ENCODE assay signal across 9 mouse cellular contexts in genomic region chr14:122876163-122876562, GRCm38 (mm10). TPM values are rescaled to one million over a fixed set of nuclear protein-coding genes. Genes with fewer than 3 reads are reported as not detected.
DNase-seq lines count a peak whose midpoint lies in the region; ATAC-seq and TF ChIP-seq lines count a peak whose summit lies in the region.
"Had no signal": no experiment of that assay in that cellular context is flagged by ENCODE, and none has a peak within 500 bp of the region (broad histone marks: within the 10 kb centered on the region; RNA-seq: fewer than 3 reads in every experiment).

No protein-coding gene starts in this region.

- DNase-seq in adrenal gland, postnatal 36 days: peak; percentile 81 to 84
- DNase-seq in heart, adult 2 months: peak; percentile 56 to 65
- DNase-seq in kidney, adult 8-10 months: peak; percentile 60 to 84
- peak; percentile 84 for DNase-seq in naive thymus-derived CD4-positive, alpha-beta T cell, adult 2 months (ENCODE audit: low read depth)
- peak; percentile 47 to 76 for DNase-seq in spleen, postnatal 4 days (ENCODE audit: low spot score in 2 of 2)

- no peak overlapping the region for H3K4me3 ChIP-seq in C2C12 (ENCODE audit: insufficient read depth, poor library complexity, severe bottlenecking)
- H3K4me3 ChIP-seq in embryonic facial prominence, embryonic 13.5 days: no peak overlapping the region
- no peak overlapping the region for H3K4me3 ChIP-seq in heart, adult 2 months
- no peak overlapping the region for H3K4me3 ChIP-seq in limb, embryonic 12.5 days (replicated peaks)
- H3K4me3 ChIP-seq: erythroblast, embryonic 14.5 days had no signal

- no peaks in the 10 kb centered on the region for H3K79me2 ChIP-seq in C2C12 (ENCODE audit: control insufficient read depth, insufficient read depth)
- H3K79me2 ChIP-seq in heart, adult 2 months (replicated peaks; ENCODE audit: control insufficient read depth, insufficient read depth, low read length): no peaks in the 10 kb centered on the region

- peak; percentile 91 for TF ChIP-seq CTCF in C2C12 (IDR thresholded peaks at IDR 0.05; ENCODE audit: control insufficient read depth, insufficient read depth, insufficient read length)
- peak; percentile 100; the same call in 1 of the 2 replicates for TF ChIP-seq CTCF in heart, adult 2 months (IDR thresholded peaks at IDR 0.05)

- no peaks in the 10 kb centered on the region for H3K36me3 ChIP-seq in C2C12 (ENCODE audit: control insufficient read depth, insufficient read depth)
- no peaks in the 10 kb centered on the region for H3K36me3 ChIP-seq in embryonic facial prominence, embryonic 13.5 days
- no peaks in the 10 kb centered on the region for H3K36me3 ChIP-seq in heart, adult 2 months (ENCODE audit: control insufficient read depth, insufficient read depth, low read length)
- H3K36me3 ChIP-seq in limb, embryonic 12.5 days: no peaks in the 10 kb centered on the region

- H3K27ac ChIP-seq in embryonic facial prominence, embryonic 13.5 days: no peak overlapping the region
- H3K27ac ChIP-seq in heart, adult 2 months: no peak overlapping the region
- H3K27ac ChIP-seq in limb, embryonic 12.5 days: no peak overlapping the region

- H3K9me3 ChIP-seq in embryonic facial prominence, embryonic 13.5 days: no peaks in the 10 kb centered on the region
- H3K9me3 ChIP-seq in limb, embryonic 12.5 days: no peaks in the 10 kb centered on the region

- no peak overlapping the region for H3K4me2 ChIP-seq in embryonic facial prominence, embryonic 13.5 days
- no peak overlapping the region for H3K4me2 ChIP-seq in limb, embryonic 12.5 days

- WGBS in embryonic facial prominence, embryonic 13.5 days: under 1% methylated on average over 6 of the region's 6 CpGs
- 5% methylated on average over 6 of the region's 6 CpGs for WGBS in heart, adult 2 months
- WGBS in limb, embryonic 12.5 days: under 1% methylated on average over 6 of the region's 6 CpGs

- no peaks in the 10 kb centered on the region for H3K27me3 ChIP-seq in C2C12 (ENCODE audit: control insufficient read depth, insufficient read depth, insufficient read length)
- no peaks in the 10 kb centered on the region for H3K27me3 ChIP-seq in embryonic facial prominence, embryonic 13.5 days
- H3K27me3 ChIP-seq in heart, adult 2 months (ENCODE audit: control insufficient read depth, insufficient read depth, low read length): no peaks in the 10 kb centered on the region
- peaks cover 20% of the 10 kb centered on the region for H3K27me3 ChIP-seq in limb, embryonic 12.5 days

- peak; percentile 93 for TF ChIP-seq EP300 in heart, adult 2 months (IDR thresholded peaks at IDR 0.05; ENCODE audit: insufficient read depth, low read depth, low read length)

- H3ac ChIP-seq in C2C12 (ENCODE audit: control insufficient read depth, insufficient read length, low read depth): no peak overlapping the region

- no peak for TF ChIP-seq POLR2A in heart, adult 2 months (IDR thresholded peaks at IDR 0.05; ENCODE audit: insufficient read depth, low read depth, low read length)

- H3K9ac ChIP-seq in embryonic facial prominence, embryonic 13.5 days: no peak overlapping the region
- H3K9ac ChIP-seq in heart, adult 2 months (ENCODE audit: low read depth, low read length): no peak overlapping the region
- H3K9ac ChIP-seq in limb, embryonic 12.5 days (replicated peaks): no peak overlapping the region

- H3K79me3 ChIP-seq in C2C12 (ENCODE audit: low read depth): no peaks in the 10 kb centered on the region

- peak; percentile 80; the same call in 1 of the 2 replicates for ATAC-seq in embryonic facial prominence, embryonic 13.5 days (ENCODE audit: insufficient number of reproducible peaks, insufficient read depth, low FRiP score, low TSS enrichment, low read depth)
- peak; percentile 85 for ATAC-seq in limb, embryonic 12.5 days (ENCODE audit: insufficient number of reproducible peaks, insufficient read depth, low FRiP score, low TSS enrichment, low read depth)

- intact Hi-C loops in heart, adult 2 months (cut with DNase I): loop anchor here (1.0 to 10.0 kb wide), 3 partner anchors 653 to 811 kb away; no protein-coding TSS in a partner anchor

- peaks cover 7% of the 10 kb centered on the region; the same call in 1 of the 2 replicates for H3K4me1 ChIP-seq in embryonic facial prominence, embryonic 13.5 days
- no peaks in the 10 kb centered on the region for H3K4me1 ChIP-seq in heart, adult 2 months (ENCODE audit: control insufficient read depth, insufficient read depth, low read length)
- H3K4me1 ChIP-seq in limb, embryonic 12.5 days (replicated peaks): peaks cover 10% of the 10 kb centered on the region

TF ChIP-seq in C2C12, 6 proteins besides CTCF, POLR2A, EP300 and RAD21:
- TF ChIP-seq FOSL1 (IDR thresholded peaks at IDR 0.05; ENCODE audit: insufficient read depth, low read length, poor library complexity, severe bottlenecking): no peak
- TF ChIP-seq USF1 (IDR thresholded peaks at IDR 0.05; ENCODE audit: low read depth): no peak
- TF ChIP-seq MYOG (IDR thresholded peaks at IDR 0.05; ENCODE audit: control insufficient read depth, extremely low read depth, insufficient read length): no peak
- TF ChIP-seq MYOD1 (IDR thresholded peaks at IDR 0.05; ENCODE audit: control insufficient read depth, insufficient read length, low read depth): no peak
- TF ChIP-seq MAX (IDR thresholded peaks at IDR 0.05): no peak
- TF ChIP-seq CEBPB (IDR thresholded peaks at IDR 0.05; ENCODE audit: low read depth): no peak

RNA-seq across cellular contexts. Expression of gene Ggact, which starts 37.4 kb away (rescaled TPM):
- 18.1 TPM for polyA plus RNA-seq in C2C12 (2012; fragmentation: generic; extraction: Trizol)
- 10 to 100 TPM; 37.0 to 55.3 TPM for total RNA-seq in adrenal gland, postnatal 36 days (2021)
- 9.7 and 12.1 TPM in 2 replicates for polyA plus RNA-seq in embryonic facial prominence, embryonic 13.5 days (2015; fragmentation: Nextera tagmentation; extraction: Ambion mirVana)
- total RNA-seq in heart, adult 2 months (2021): 10 to 100 TPM; 22.5 to 25.6 TPM
- 27.1 and 40.9 TPM in 2 replicates for polyA plus RNA-seq in heart, adult 2 months (2012; rRNA removed)
- polyA plus RNA-seq in limb, embryonic 12.5 days (2016; fragmentation: Nextera tagmentation; extraction: Ambion mirVana): 8.7 and 9.8 TPM in 2 replicates
